Mouse (Mus musculus) midbrain, embryonic 12.5 days (tissue): ENCODE results near the gene Sgsh. TPM values are rescaled to one million over a fixed set of nuclear protein-coding genes. Genes with fewer than 3 reads are reported as not detected.

Experiments used
- ATAC-seq: fragments of 200-750 bp; cut with Nextera tagmentation; 2 replicates; pipeline ENCODE4 v1.8.0; 2017; ENCODE audit warnings: low read depth, moderate TSS enrichment, moderate library complexity; ENCODE audit not compliant: low FRiP score
- H3K27ac ChIP-seq: fragments of 300-500 bp; sonication (generic); replicated peaks from 2 replicates; pipeline ENCODE4 v1.5.1; 2016; ENCODE audit warnings: mild to moderate bottlenecking
- H3K27me3 ChIP-seq: fragments of 300-500 bp; sonication (generic); 2 replicates; pipeline ENCODE4 v1.6.1; 2016; ENCODE audit warnings: mild to moderate bottlenecking
- H3K36me3 ChIP-seq: fragments of 300-500 bp; sonication (generic); 2 replicates; pipeline ENCODE4 v1.6.1; 2016
- H3K4me1 ChIP-seq: fragments of 300-500 bp; sonication (generic); 2 replicates; pipeline ENCODE4 v1.6.1; 2016
- H3K4me2 ChIP-seq: fragments of 300-500 bp; sonication (generic); replicated peaks from 2 replicates; pipeline ENCODE4 v1.6.1; 2016; ENCODE audit warnings: mild to moderate bottlenecking, moderate library complexity
- H3K4me3 ChIP-seq: fragments of 300-500 bp; sonication (generic); 2 replicates; pipeline ENCODE4 v1.5.1; 2016; ENCODE audit warnings: mild to moderate bottlenecking
- H3K9ac ChIP-seq: fragments of 300-500 bp; sonication (generic); replicated peaks from 2 replicates; pipeline ENCODE4 v1.6.1; 2016; ENCODE audit warnings: mild to moderate bottlenecking, moderate library complexity
- H3K9me3 ChIP-seq: fragments of 300-500 bp; sonication (generic); 2 replicates; pipeline ENCODE4 v1.6.1; 2016; ENCODE audit warnings: mild to moderate bottlenecking
- WGBS: fragments of 180-500 bp; shearing (Covaris S2); methylation state at CpG from one replicate; pipeline ENCODE4 v1.1.7; 2016; 5-methylcytosine and 5-hydroxymethylcytosine counted together
- polyA plus RNA-seq: library from polyadenylated mRNA; unstranded; fragments of >200 nt; fragmentation: Nextera tagmentation; extraction: Ambion mirVana; gene quantifications from 2 replicates; pipeline ENCODE4 v1.2.1, GENCODE M21; 2016

Sgsh gene
- polyA plus RNA-seq, 1 experiment from 2014 or later: 6.5 TPM

DNA sequence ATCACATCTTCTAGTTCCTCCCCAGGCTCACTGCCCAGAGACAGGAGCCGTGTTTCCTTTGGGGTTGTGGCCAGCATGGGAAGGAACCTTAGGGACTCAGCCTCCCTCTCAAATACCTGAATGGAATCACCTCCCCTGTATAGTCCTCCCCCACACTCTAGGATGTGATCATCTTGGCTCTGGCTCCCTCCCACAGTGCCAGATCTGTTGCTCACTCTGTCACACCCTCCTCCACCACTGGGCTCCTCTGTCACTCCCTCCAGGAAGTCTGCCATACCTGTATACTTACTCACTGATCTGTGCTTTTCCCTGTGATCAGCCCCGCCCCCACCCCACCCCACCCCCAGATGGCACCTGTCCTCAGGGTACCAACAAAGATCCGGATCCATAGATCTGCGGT lies 24.7 kb downstream of the Sgsh start:
- no peak overlapping the region for H3K4me2 ChIP-seq
- ATAC-seq: no peak
- no peaks in the 10 kb centered on the region for H3K36me3 ChIP-seq
- WGBS: 65% methylated on average over 4 of the region's 4 CpGs
- no peaks in the 10 kb centered on the region for H3K4me1 ChIP-seq
- H3K4me3 ChIP-seq: no peak overlapping the region
- no peaks in the 10 kb centered on the region for H3K9me3 ChIP-seq
- H3K9ac ChIP-seq: no peak overlapping the region
- H3K27ac ChIP-seq: no peak overlapping the region
- peaks cover 7% of the 10 kb centered on the region; the same call in 1 of the 2 replicates for H3K27me3 ChIP-seq

DNA sequence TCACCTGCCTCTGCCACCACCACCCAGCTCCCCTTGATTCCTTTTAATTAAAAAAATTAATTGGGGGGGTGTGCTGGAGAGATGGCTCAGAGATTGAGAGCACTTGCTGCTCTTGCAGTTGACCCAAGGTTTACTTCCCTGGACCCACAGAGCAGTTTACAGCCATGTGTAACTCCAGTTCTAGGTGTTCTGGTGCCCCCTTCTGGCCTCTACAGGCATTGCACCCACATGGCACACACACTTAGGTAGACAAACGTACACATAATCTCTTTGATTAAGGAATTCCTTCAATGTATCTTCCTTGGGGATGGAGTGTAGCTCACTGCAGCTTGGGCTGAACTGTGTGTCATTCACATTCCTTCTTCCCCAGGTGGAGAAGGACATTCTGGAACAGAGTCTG lies 30.3 kb downstream of the Sgsh start:
- 78% methylated on average over 1 of the region's 1 CpGs for WGBS
- no peaks in the 10 kb centered on the region for H3K36me3 ChIP-seq

DNA sequence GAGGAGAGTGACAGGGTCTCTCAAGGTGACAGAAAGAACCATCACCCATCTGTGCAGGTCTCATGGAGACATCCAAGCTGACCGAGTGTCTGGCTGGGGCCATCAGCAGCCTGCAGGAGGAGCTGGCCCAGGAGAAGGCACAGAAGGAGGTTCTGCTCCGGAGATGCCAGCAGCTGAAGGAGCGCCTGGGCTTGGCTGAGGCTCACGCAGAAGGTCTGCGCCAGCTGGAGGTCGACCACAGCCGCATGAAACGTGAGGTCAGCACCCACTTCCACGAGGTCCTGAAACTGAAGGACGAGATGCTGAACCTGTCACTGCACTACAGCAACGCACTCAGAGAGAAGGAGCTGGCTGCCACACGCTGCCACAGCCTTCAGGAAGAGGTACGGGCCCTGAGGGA lies 32.8 kb downstream of the Sgsh start:
- Histone ChIP-seq H3K27me3 (peaks cover 6% of the 10 kb centered on the region; the same call in 1 of the 2 replicates), H3K36me3 (no peaks in the 10 kb centered on the region), H3K4me1 (no peaks in the 10 kb centered on the region), H3K27ac (no peak overlapping the region), H3K9ac (no peak overlapping the region), H3K4me2 (no peak overlapping the region), H3K4me3 (no peak overlapping the region), H3K9me3 (peaks cover 5% of the 10 kb centered on the region; the same call in 1 of the 2 replicates)
- WGBS: 80% methylated on average over 13 of the region's 13 CpGs
- ATAC-seq: no peak

More for the DNA sequence above, 30.3 kb downstream of the Sgsh start:
- Histone ChIP-seq H3K4me2 (no peak overlapping the region), H3K9ac (no peak overlapping the region), H3K4me3 (no peak overlapping the region), H3K9me3 (peaks cover 5% of the 10 kb centered on the region; the same call in 1 of the 2 replicates), H3K4me1 (no peaks in the 10 kb centered on the region), H3K27ac (no peak overlapping the region), H3K27me3 (peaks cover 6% of the 10 kb centered on the region; the same call in 1 of the 2 replicates)
- ATAC-seq: no peak

DNA sequence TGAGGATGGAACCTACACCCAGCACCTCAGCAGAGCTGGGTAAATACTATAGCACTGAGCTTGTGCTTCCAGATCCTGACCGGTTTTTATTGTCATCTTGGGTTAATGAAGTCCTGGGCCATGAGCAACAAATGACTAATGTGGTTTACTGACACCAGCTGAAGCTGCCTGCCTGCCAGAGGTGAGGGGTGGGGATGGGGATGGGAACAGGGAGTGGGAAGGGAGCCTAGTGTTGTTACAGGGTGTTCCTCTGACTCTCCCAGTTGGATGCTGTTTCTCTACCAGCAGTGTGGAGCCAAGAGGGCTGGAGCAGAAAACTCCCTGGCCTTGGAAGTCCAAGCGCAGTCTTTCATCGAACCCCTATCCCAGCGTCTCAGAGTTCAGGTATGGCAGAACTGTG lies 38.6 kb downstream of the Sgsh start:
- WGBS: 80% methylated on average over 4 of the region's 4 CpGs
- H3K9ac ChIP-seq: no peak overlapping the region
- no peaks in the 10 kb centered on the region for H3K27me3 ChIP-seq
- no peak overlapping the region for H3K27ac ChIP-seq
- no peak overlapping the region for H3K4me3 ChIP-seq
- H3K4me1 ChIP-seq: no peaks in the 10 kb centered on the region
- H3K4me2 ChIP-seq: no peak overlapping the region
- ATAC-seq: no peak
- H3K9me3 ChIP-seq: no peaks in the 10 kb centered on the region
- no peaks in the 10 kb centered on the region for H3K36me3 ChIP-seq

DNA sequence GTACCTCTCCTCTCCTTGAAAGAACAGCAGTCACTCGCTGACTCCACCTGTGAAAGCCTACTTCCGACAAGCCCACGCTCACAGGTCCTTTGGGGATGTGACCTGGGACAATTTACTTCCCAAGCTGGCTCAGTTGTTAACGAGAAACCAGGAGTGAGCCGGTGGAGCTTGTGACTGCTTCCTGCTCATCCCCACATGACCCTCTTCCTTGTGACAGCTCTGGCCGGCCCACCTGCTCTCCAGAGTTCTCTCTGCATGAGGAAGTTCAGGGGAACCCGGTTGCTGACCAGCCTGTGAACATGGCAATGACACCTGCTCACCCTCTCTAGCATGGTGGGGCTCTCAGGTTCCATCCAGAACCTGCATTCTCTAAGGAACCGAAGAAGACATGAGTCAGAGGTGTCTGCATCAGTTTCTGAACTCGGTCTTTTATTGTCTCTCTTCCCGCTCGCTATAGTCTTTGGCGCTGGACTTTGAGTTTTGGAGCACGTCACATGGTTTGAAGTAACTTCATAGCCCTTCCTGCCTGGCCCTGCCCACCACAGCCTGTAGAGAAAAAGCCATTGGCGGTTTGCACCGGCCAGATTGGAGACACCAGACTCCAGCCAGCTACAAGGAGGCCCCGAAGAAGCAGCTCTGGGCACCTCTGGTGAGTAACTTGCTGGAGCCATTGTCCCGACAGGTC lies 40.9 kb downstream of the Sgsh start:
- Histone ChIP-seq H3K9ac (no peak overlapping the region), H3K4me3 (no peak overlapping the region), H3K9me3 (no peaks in the 10 kb centered on the region), H3K27ac (no peak overlapping the region), H3K4me1 (no peaks in the 10 kb centered on the region), H3K27me3 (no peaks in the 10 kb centered on the region; the same call in 1 of the 2 replicates), H3K36me3 (no peaks in the 10 kb centered on the region), H3K4me2 (no peak overlapping the region)
- no peak for ATAC-seq
- WGBS: 85% methylated on average over 17 of the region's 17 CpGs

DNA sequence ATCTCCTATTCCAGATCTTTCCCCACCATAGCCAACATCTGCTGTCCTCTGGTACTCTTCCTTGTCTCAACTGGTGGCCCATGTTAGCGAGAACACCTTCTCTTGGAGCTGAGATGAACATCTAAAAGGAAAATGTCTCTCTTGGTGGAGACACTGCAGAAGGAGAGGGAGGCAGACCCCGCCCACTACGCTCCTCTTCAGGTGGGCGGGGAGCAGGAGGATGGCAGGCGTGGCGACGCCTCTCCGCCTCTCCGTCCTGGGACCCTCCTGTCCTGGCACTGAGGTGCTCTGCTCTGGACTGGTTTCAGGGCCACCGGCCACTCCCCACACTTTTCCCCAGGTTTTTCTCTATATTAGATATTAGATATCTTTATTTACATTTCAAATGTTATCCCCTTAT lies 44.7 kb downstream of the Sgsh start:
- ATAC-seq: no peak
- 11% methylated on average over 10 of the region's 10 CpGs for WGBS
- no peak overlapping the region for H3K4me2 ChIP-seq
- 0 out of 2 replicates have a peak, but pooled peaks cover 3% of the 10 kb centered on the region for H3K4me1 ChIP-seq
- H3K9me3 ChIP-seq: no peaks in the 10 kb centered on the region
- H3K27ac ChIP-seq: no peak overlapping the region
- no peak overlapping the region for H3K4me3 ChIP-seq
- no peaks in the 10 kb centered on the region for H3K36me3 ChIP-seq
- no peak overlapping the region for H3K9ac ChIP-seq
- H3K27me3 ChIP-seq: peaks cover 8% of the 10 kb centered on the region; the same call in 1 of the 2 replicates

DNA sequence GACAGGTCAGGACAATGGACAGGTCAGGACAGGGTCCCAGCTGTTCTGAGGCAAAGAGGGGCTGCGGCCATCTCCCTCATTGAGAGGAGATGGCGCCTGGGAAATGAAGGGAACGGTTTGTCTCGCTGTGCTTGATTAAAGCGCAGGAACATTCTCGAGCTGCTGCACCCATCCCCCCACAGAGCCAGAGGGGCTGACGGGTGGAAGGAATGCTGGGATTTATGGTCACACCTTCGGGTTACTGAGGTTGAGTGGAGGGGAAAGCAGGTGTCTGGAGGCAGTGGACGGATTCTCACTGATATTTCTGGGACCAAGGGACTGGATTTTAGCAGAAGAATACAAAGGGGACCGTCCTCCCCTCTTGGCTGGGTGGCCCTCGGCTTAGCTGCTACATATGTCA lies 47.4 kb downstream of the Sgsh start:
- WGBS: 34% methylated on average over 11 of the region's 11 CpGs
- H3K9me3 ChIP-seq: no peaks in the 10 kb centered on the region
- H3K4me2 ChIP-seq: no peak overlapping the region
- H3K36me3 ChIP-seq: no peaks in the 10 kb centered on the region
- peaks cover 20% of the 10 kb centered on the region; the same call in 1 of the 2 replicates for H3K27me3 ChIP-seq
- H3K4me1 ChIP-seq: 0 out of 2 replicates have a peak, but pooled peaks cover 3% of the 10 kb centered on the region
- no peak for ATAC-seq
- no peak overlapping the region for H3K4me3 ChIP-seq
- no peak overlapping the region for H3K27ac ChIP-seq
- H3K9ac ChIP-seq: no peak overlapping the region

DNA sequence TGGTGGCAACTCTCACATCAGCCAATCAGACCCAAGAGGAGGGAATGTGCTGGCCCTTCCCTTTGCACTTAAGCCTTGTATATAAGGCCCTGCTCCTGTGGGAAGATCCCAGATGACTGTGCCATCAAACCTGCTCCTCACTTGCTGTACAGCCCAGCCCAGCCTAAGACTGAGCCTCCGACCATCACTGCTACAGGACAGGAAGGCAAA lies 47.8 kb downstream of the Sgsh start, which contains the start of gene Card14:
Gene Card14 (plus strand): TSS at position 111 of the 210 bp plus-strand sequence.
- no peak within 1 kb of the TSS for H3K4me2 ChIP-seq
- no peak within 1 kb of the TSS for H3K4me3 ChIP-seq
- peaks cover 20% of the 10 kb centered on the region; the same call in 1 of the 2 replicates for H3K27me3 ChIP-seq
- no peak within 1 kb of the TSS for H3K27ac ChIP-seq
- WGBS: 54% methylated on average over 1 of the region's 1 CpGs
- ATAC-seq: no peak
- no peaks in the 10 kb centered on the region for H3K9me3 ChIP-seq
- no peaks in the 10 kb centered on the region for H3K36me3 ChIP-seq
- 0 out of 2 replicates have a peak, but pooled peaks cover 3% of the 10 kb centered on the region for H3K4me1 ChIP-seq
- H3K9ac ChIP-seq: no peak within 1 kb of the TSS

DNA sequence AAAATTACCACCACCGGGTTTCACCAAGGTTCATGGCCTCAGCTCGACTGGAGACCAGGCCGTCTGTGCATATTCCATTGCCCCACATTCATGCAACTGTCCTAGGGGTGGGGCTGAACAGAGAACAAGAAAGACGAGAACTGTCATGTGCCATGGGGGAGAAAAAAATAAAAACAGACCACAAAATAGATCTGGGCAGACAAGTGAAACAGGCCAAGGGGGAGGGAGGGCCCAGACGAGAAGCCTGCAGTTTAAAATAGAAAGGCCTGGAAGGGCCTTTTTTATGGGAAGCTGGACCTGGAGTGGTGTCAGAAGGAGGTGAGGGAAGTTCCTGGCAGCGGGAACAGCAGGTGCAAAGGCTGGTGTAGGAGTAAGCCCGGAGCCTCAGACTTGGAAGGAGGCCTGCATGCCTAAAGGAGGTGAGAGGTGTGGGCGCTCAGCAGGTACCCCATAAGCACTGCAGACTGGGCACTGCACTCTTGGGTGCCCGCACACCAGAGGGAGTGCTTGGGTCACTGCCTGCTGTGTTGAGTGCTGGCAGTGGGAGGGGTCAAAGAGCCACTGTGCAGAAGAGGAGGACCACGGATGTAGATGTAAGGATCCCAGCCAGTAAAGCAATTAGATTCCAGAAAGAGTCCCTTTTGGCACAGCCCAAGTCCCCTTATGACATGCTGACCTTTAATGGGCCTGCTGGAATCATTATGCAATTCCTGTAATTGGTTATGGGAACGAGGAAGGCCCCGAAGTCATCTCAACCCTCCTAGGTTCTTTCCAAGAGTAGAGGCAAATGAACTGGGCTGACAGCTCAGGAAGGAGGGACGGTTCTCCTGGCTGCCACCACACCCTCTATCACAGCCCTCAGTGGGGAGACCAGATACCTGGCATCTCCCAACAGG lies 48.3 kb downstream of the Sgsh start:
- Histone ChIP-seq H3K9ac (no peak overlapping the region), H3K4me2 (no peak overlapping the region), H3K27ac (no peak overlapping the region), H3K9me3 (no peaks in the 10 kb centered on the region), H3K27me3 (peaks cover 20% of the 10 kb centered on the region; the same call in 1 of the 2 replicates), H3K4me3 (no peak overlapping the region), H3K4me1 (0 out of 2 replicates have a peak, but pooled peaks cover 3% of the 10 kb centered on the region), H3K36me3 (no peaks in the 10 kb centered on the region)
- ATAC-seq: no peak
- WGBS: 65% methylated on average over 13 of the region's 13 CpGs

DNA sequence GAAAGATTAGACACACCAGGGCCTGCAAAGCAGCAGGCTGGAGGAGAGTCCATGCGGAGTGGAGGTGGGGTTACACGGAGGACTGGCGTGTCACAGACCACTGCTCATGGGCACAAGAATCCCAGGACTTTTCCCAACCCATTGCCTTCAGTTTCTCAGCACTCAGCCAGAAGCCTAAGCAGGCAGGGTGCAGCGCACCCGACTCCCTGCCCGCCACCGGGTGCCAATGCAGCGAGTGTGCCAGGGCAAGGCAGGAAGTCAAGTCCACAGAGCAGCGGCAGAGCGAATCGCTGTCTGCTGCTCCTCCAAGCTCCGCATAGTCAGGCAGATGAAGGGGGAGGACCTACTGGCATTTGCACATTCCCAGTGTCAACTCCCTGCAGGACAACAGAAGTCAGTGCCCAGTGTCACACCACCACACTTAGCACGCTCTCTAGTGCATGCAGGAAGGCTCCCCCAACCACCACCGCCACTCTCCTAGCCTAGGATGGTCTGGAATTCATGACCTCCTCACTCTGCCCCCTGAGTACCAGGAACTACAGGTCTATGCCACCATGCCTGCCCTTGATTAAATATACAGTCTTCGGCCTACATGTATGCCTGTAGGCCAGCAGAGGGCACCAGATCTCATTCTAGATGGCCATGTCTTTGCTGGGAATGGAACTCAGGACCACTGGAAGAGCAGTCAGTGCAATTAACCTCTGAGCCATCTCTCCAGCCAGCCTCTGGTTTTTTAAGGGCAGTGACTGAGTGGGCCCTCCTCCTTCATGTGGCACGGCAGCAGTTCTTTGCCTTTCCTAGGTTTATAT lies 50.2 kb downstream of the Sgsh start:
- no peak for ATAC-seq
- H3K4me3 ChIP-seq: no peak overlapping the region
- H3K27me3 ChIP-seq: peaks cover 20% of the 10 kb centered on the region; the same call in 1 of the 2 replicates
- H3K36me3 ChIP-seq: no peaks in the 10 kb centered on the region
- H3K27ac ChIP-seq: no peak overlapping the region
- WGBS: 47% methylated on average over 16 of the region's 16 CpGs
- no peak overlapping the region for H3K9ac ChIP-seq
- no peak overlapping the region for H3K4me2 ChIP-seq
- no peaks in the 10 kb centered on the region for H3K9me3 ChIP-seq
- peaks cover 12% of the 10 kb centered on the region for H3K4me1 ChIP-seq

DNA sequence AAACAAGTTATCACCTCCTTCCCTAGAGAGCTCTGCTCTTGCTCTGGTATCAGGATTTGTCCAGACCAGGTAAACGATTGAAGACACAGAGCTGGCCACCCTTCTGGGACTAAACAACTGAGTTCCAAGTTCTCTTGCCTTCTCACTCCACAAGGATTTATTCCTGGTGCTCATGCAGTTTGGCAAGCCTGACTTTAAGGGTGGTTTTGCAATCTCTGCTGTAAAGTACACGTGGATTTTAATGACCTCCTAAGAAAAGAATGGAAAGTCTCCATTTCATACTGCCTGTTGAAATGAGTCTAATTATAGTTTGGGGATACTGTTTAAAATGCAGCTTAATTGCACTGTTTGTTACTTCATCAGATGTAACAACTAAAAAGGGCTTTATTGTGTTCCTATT lies 54.4 kb downstream of the Sgsh start:
- 26% methylated on average over 2 of the region's 2 CpGs for WGBS
- Histone ChIP-seq H3K36me3 (peaks cover 21% of the 10 kb centered on the region), H3K9me3 (no peaks in the 10 kb centered on the region), H3K27me3 (0 out of 2 replicates have a peak, but pooled peaks cover 12% of the 10 kb centered on the region), H3K4me3 (peak overlapping the region; percentile 99; the same call in 1 of the 2 replicates), H3K27ac (peak overlapping the region; percentile 96; the same call in 1 of the 2 replicates), H3K9ac (peak overlapping the region; percentile 97; the same call in 1 of the 2 replicates), H3K4me2 (peak overlapping the region; percentile 93), H3K4me1 (peaks cover 24% of the 10 kb centered on the region)
- ATAC-seq: no peak
